Mouse (Mus musculus): ENCODE measurements around the gene Ptprm.

DNA sequence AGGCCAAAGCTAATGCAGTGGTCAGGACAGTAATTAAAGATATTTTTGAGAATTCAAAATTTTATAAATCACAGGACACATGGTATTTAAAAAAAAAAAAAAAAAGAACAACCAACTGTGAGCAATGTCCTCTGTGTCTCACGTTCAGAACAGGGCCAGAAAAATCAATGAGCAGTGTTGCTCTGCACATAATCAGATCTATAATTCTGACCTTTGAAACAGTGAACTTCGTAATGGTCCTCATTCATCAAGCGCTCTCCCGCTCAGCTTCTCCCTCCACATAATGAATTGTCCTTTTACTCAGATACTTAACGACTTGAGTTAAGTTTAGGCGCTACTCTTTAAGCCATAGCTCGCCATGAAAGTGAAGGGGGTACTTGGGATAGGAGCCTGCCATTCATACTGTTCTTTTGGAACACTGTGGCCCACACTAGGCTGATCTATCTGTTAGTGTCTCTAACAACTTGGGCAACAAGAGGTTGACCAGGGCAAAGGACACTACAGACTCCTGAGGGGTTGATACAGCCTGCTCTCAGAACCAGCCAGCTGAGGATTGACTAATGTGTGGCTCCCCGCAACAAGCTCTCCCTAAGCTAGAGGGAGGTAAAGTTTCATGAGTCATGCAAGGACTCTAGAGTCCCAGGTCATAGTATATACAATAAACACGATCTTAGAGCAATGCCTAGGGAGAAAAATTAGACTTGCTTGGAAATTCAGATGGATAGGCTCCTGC, 473.1 kb downstream of the Ptprm start:
- TF ChIP-seq POLR2A (IDR thresholded peaks at IDR 0.05; ENCODE audit: control insufficient read depth in 1 of 2, insufficient read depth in 1 of 2, low read depth in 1 of 2, low read length in 2 of 2, poor library complexity in 1 of 2) (no peak), CTCF (IDR thresholded peaks at IDR 0.05 in 2 of 3, conservative IDR thresholded peaks at IDR 0.05 in 1 of 3; ENCODE audit: control insufficient read depth in 1 of 3, insufficient read depth in 1 of 3, low read depth in 2 of 3, low read length in 3 of 3, poor library complexity in 1 of 3, severe bottlenecking in 1 of 3) (no peak), ZMIZ1 (IDR thresholded peaks at IDR 0.05; ENCODE audit: low read depth, low read length) (no peak), MAX (IDR thresholded peaks at IDR 0.05; ENCODE audit: low read length) (no peak), E2F4 (IDR thresholded peaks at IDR 0.05; ENCODE audit: borderline replicate concordance, low read depth, low read length) (no peak), GABPA (IDR thresholded peaks at IDR 0.05; ENCODE audit: low read depth, low read length) (no peak), USF1 (IDR thresholded peaks at IDR 0.05; ENCODE audit: low read depth, low read length) (no peak), MXI1 (IDR thresholded peaks at IDR 0.05; ENCODE audit: low read depth, low read length) (no peak), ELF1 (IDR thresholded peaks at IDR 0.05; ENCODE audit: low read depth, low read length) (no peak)
